Mouse (Mus musculus) ES-Bruce4 (cell line): Measurements from ENCODE around the gene Card10. TPM values are rescaled to one million over a fixed set of nuclear protein-coding genes. Genes with fewer than 3 reads are reported as not detected.

Experiments
- H3K27ac ChIP-seq: 2 replicates; pipeline ENCODE4 v1.5.1; 2012; ENCODE audit warnings: low read length, inconsistent platforms; ENCODE audit not compliant: insufficient read depth
- H3K27me3 ChIP-seq: 2 replicates; pipeline ENCODE4 v1.6.1; 2012; ENCODE audit warnings: mild to moderate bottlenecking, low read length, inconsistent platforms; ENCODE audit not compliant: control insufficient read depth, poor library complexity, insufficient read depth, severe bottlenecking
- H3K36me3 ChIP-seq: 2 replicates; pipeline ENCODE4 v1.6.1; 2012; ENCODE audit warnings: inconsistent platforms, mild to moderate bottlenecking, low read length, moderate library complexity; ENCODE audit not compliant: control insufficient read depth, poor library complexity, insufficient read depth, severe bottlenecking
- H3K4me1 ChIP-seq: one replicate; pipeline ENCODE4 v1.8.1; 2011; ENCODE audit warnings: low read length; ENCODE audit not compliant: control insufficient read depth, insufficient read depth
- H3K4me3 ChIP-seq: 2 replicates; pipeline ENCODE4 v1.5.1; 2011; ENCODE audit warnings: low read depth, mild to moderate bottlenecking, low read length
- H3K9ac ChIP-seq: 2 replicates; pipeline ENCODE4 v1.6.1; 2012; ENCODE audit warnings: low read depth, mild to moderate bottlenecking, inconsistent platforms; ENCODE audit not compliant: poor library complexity, severe bottlenecking
- H3K9me3 ChIP-seq: replicated peaks from 2 replicates; pipeline ENCODE4 v1.6.1; 2012; ENCODE audit warnings: mild to moderate bottlenecking, low read length, inconsistent platforms; ENCODE audit not compliant: control insufficient read depth, poor library complexity, insufficient read depth, severe bottlenecking
- CTCF ChIP-seq: IDR thresholded peaks from one replicate; pipeline ENCODE4 v1.8.1; 2011; ENCODE audit warnings: low read depth, low read length
- EP300 ChIP-seq: IDR thresholded peaks from 2 replicates; pipeline ENCODE4 v1.6.1; 2011; ENCODE audit warnings: low read depth, low read length; ENCODE audit not compliant: insufficient read depth
- POLR2A ChIP-seq: IDR thresholded peaks from one replicate; pipeline ENCODE4 v1.8.1; 2011; ENCODE audit warnings: low read length; ENCODE audit not compliant: insufficient read depth
- polyA plus RNA-seq: library from polyadenylated mRNA; stranded (reverse); fragments of >200 nt; gene quantifications from 2 replicates; pipeline ENCODE4 v1.2.4, GENCODE M21; 2011; ENCODE audit warnings: low read depth; ENCODE audit not compliant: missing spikeins, insufficient read depth, insufficient read length

The Card10 gene
- polyA plus RNA-seq, 1 experiment, result 19.6 TPM

- Histone ChIP-seq H3K36me3 (no peaks in the 10 kb centered on the region), H3K4me3 (no peak overlapping the region), H3K27ac (no peak overlapping the region), H3K9ac (no peak overlapping the region), H3K9me3 (no peaks in the 10 kb centered on the region), H3K27me3 (no peaks in the 10 kb centered on the region), H3K4me1 (no peaks in the 10 kb centered on the region)
- TF ChIP-seq CTCF (no peak), EP300 (no peak), POLR2A (no peak)
These were observed 47.6 kb downstream of the Card10 start for GRCm38 (mm10) chr15:78755226-78755625.

- Histone ChIP-seq H3K36me3 (no peaks in the 10 kb centered on the region), H3K9ac (no peak overlapping the region), H3K27me3 (no peaks in the 10 kb centered on the region), H3K27ac (no peak overlapping the region), H3K4me3 (no peak overlapping the region), H3K9me3 (no peaks in the 10 kb centered on the region), H3K4me1 (peaks cover 5% of the 10 kb centered on the region)
- TF ChIP-seq CTCF, result no peak
- TF ChIP-seq POLR2A, result no peak
- no peak for TF ChIP-seq EP300
These were observed 48.7 kb downstream of the Card10 start for GRCm38 (mm10) chr15:78754144-78754543.

GRCm38 (mm10) chr15:78752991-78753390 lies 49.9 kb downstream of the Card10 start:
- H3K4me3 ChIP-seq, result no peak overlapping the region
- H3K36me3 ChIP-seq, result no peaks in the 10 kb centered on the region
- peaks cover 5% of the 10 kb centered on the region for H3K4me1 ChIP-seq
- H3K9ac ChIP-seq, result no peak overlapping the region
- no peaks in the 10 kb centered on the region for H3K27me3 ChIP-seq
- TF ChIP-seq EP300 (no peak), CTCF (no peak), POLR2A (no peak)
- H3K27ac ChIP-seq, result no peak overlapping the region
- no peaks in the 10 kb centered on the region for H3K9me3 ChIP-seq

GRCm38 (mm10) chr15:78750608-78751350 lies 52.1 kb downstream of the Card10 start:
- Histone ChIP-seq H3K9me3 (no peaks in the 10 kb centered on the region), H3K4me1 (peaks cover 5% of the 10 kb centered on the region), H3K4me3 (no peak overlapping the region), H3K27ac (no peak overlapping the region), H3K36me3 (no peaks in the 10 kb centered on the region), H3K27me3 (no peaks in the 10 kb centered on the region), H3K9ac (no peak overlapping the region)
- TF ChIP-seq POLR2A (no peak), CTCF (no peak), EP300 (no peak)

GRCm38 (mm10) chr15:78749855-78750254 lies 53.0 kb downstream of the Card10 start:
- Histone ChIP-seq H3K9me3 (no peaks in the 10 kb centered on the region), H3K36me3 (no peaks in the 10 kb centered on the region), H3K4me3 (no peak overlapping the region), H3K27ac (no peak overlapping the region), H3K9ac (no peak overlapping the region), H3K4me1 (peaks cover 5% of the 10 kb centered on the region), H3K27me3 (no peaks in the 10 kb centered on the region)
- TF ChIP-seq CTCF, result no peak
- TF ChIP-seq POLR2A, result no peak
- no peak for TF ChIP-seq EP300

- Histone ChIP-seq H3K27me3 (no peaks in the 10 kb centered on the region), H3K36me3 (no peaks in the 10 kb centered on the region), H3K27ac (no peak overlapping the region), H3K9me3 (no peaks in the 10 kb centered on the region), H3K4me1 (peaks cover under 1% of the 10 kb centered on the region), H3K4me3 (no peak overlapping the region), H3K9ac (no peak overlapping the region)
- TF ChIP-seq EP300 (no peak), CTCF (peak; percentile 95)
These were observed 58.6 kb downstream of the Card10 start for GRCm38 (mm10) chr15:78744206-78744605.
